Mouse (Mus musculus): ENCODE results near the gene Prkn.

Prkn gene

DNA sequence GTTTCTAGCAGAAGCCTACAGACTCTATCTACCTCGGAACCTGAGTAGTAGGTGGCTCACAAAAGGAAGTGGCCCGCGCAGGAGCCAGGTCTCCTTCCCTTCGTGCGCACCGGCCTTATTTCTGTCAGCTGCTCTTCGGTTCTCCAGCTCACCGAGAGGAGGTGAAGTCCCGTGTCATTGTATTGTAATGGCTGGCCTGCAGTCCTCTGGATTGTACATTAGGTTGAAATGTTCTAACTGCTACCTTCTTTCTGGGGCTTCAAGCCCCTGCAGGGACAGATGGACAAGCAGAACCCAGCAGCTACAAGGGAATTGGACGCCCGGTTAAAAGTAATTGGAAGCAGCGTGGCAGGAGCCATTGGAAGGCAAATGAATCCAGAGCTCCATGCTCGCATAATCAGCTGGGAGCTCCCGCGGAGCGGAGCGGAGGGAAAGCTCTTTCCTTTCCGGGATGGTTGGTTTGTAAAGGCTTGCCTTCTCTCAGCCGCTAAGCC is 1072.7 kb downstream of the Prkn start:
- in situ Hi-C loops (cut with MboI, MseI), result no loop called here

DNA sequence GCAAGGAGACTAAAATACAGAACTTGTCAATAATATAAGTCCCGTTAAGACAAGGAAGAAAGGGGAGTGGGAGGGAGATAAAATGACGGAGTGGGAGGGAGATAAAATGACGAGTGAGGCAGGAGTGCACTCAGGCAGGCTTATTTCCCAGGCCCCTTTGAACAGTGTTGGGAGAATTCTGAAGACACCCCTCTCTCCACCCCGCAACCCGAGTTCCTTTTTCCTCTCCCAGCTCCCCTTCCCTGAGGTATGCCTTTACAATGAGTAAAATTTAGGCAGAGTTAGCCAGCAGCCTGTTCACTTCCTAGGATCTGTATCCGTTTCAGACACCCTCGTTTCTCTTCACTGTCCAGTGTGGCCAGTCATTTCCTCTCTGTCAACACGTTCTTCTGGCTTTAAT is 1073.4 kb downstream of the Prkn start:
- in situ Hi-C loops (cut with MboI, MseI), result no loop called here

DNA sequence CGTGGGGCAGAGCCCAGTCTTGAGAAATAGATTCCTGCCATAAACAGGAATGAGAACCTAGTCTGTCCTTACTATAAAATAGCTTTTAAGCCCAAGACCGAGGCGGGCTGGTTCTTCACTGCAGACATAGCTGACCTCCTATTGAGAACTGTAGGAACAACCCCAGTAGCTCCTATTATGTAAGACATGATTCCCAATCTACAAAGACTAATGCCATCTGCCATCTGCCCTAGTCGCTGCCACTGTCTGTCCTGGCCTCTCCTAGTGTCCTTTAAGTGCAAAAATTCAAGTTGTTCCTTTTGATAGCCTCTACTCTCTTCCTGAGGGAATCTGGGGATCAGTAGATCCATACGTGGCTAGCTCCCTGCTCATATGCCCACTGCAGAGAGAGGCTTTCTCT is 1074.3 kb downstream of the Prkn start:
- in situ Hi-C loops (cut with MboI, MseI), result no loop called here

DNA sequence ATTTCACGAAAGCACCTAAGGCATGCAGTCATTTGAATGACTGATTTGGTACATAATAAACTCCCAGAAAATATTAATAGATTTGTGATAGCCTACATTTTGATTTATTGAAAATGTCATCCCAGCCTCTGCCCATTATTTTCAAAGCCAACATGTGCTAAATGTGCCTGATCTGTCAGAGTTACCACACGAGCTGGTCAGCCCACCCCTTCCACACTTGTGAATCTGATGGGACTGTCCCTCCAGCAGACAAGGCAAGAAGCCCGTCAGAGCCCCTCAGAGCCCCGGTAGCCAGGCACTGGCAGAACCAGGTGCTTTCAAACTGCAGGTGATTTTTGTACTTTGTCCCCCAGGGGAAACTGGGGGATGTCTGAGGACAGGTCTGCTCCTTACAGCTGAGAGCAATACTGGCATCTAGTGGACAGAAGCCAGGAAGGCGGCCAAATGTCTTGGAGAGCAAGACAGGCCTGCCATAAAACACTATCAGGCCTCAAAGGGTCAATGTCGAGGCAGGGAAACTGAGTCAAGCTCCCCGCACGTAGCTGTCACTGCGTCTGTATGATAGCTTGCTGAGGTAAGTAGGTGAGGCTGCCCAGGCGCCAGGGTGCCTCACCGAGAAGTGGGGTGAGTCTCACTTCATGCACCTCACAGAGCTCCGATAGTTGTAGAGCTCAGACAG is 1078.1 kb downstream of the Prkn start:
- in situ Hi-C loops (cut with MboI, MseI), result no loop called here

GRCm38 (mm10) chr17:11919581-11919980 is 1079.4 kb downstream of the Prkn start:
- in situ Hi-C loops (cut with MboI, MseI), result no loop called here

- in situ Hi-C loops (cut with MboI, MseI), result no loop called here
Measured at GRCm38 (mm10) chr17:11921026-11921425, 1080.8 kb downstream of the Prkn start.

- in situ Hi-C loops (cut with MboI, MseI), result no loop called here
Measured at GRCm38 (mm10) chr17:11923989-11924388, 1083.8 kb downstream of the Prkn start.

GRCm38 (mm10) chr17:11926865-11927386 is 1086.7 kb downstream of the Prkn start:
- in situ Hi-C loops (cut with MboI, MseI), result no loop called here

DNA sequence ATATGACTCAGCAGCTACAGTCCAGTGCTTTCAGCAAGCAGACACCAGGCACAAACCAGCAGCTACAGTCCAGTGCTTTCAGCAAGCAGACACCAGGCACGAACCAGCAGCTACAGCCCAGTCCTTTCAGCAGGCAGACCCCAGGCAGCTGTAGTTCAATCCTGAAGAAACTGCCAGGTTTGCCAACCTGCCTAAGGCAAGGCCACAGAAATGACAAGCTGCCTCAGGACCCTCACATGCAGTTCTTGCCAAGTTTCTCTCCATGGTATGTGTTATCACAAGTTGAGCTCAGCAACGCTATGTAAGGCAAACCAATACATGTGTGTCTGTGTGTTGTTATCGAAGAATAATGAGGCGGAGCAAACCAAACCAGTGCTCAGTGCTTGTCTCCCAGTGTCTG is 1091.5 kb downstream of the Prkn start:
- in situ Hi-C loops (cut with MboI, MseI), result no loop called here

GRCm38 (mm10) chr17:11933737-11934136 is 1093.6 kb downstream of the Prkn start:
- in situ Hi-C loops (cut with MboI, MseI), result no loop called here

- in situ Hi-C loops (cut with MboI, MseI), result no loop called here
Measured at GRCm38 (mm10) chr17:11947436-11947835, 1107.3 kb downstream of the Prkn start.

GRCm38 (mm10) chr17:11949551-11950197 is 1109.5 kb downstream of the Prkn start:
- in situ Hi-C loops (cut with MboI, MseI), result no loop called here

DNA sequence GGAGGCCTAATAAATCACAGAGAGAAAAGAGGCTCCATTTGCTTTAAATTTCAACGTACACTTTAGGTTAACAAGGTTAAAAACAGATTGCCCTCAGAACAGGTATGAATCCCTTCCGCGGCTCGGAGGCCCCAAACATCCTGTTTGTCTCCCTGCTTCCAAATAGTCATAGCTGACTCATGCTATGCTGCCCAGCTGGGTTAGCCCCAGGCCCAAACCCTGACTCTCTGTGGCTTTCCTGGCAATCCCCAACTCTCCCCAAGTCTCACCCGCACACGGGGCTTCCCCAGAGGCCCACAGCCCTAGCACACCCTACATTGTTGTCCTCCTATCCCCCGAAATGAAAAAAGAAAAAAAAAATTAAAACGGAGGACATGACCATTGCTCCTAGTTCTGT is 1110.0 kb downstream of the Prkn start:
- in situ Hi-C loops (cut with MboI, MseI), result no loop called here

- in situ Hi-C loops (cut with MboI, MseI), result no loop called here
Measured at GRCm38 (mm10) chr17:11955317-11955716, 1115.1 kb downstream of the Prkn start.

DNA sequence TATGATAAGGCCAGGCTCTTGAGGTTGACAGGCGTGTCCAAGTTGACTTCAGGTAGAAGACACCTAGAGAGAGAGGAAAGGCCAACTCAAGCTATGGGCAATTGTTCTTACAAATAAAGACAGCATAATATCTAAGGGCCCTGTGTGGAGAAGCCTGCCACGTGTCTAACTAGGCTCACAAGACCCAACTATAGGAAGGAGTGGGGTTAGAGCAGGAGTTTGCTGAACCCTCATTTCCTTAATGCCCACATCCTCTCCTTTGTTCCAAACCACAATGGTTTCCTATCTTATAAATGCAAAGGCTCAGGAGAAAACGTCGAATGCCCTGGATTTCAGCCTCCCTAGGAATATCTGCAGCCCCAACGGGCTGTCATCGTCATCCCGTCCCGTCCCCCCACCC is 1120.3 kb downstream of the Prkn start:
- in situ Hi-C loops (cut with MboI, MseI), result no loop called here

DNA sequence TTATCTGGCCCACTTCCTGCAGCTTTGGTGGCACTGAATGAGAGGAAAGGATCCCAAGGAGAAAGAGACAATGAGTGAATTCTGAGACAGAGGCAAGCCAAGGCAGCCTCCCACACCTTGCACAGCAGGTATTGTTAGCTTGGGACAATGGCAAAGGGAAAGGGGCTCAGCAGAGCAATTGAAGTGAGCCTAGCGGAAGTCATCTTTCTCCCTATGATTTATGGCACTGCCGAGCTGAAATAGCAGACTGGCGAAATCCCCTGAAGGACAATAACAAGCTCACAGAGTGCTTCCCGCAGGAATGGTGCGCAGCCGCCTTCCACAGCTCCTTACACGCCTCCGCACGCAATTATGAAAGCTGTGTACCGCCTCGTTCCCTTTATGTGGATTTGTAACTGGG is 1122.6 kb downstream of the Prkn start:
- in situ Hi-C loops (cut with MboI, MseI), result no loop called here

DNA sequence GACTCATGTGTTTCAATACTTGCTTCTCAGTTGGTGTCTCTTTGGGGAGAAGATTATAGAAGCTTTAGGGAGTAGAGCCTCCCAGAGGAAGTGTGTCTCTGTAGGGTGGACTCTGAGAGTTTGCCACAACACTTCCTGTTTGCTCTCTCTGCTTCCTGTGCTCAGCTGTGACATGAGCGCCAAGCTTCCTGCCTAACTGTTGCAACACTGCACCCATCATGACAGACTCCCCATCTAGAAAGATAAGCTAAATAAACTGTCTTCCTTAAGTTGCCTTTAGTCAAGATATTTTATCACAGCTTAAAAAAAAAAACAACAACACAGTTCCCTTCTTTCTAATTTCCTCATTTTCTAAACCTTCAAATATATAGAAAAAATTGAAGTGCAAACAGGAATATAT is 1130.0 kb downstream of the Prkn start:
- in situ Hi-C loops (cut with MboI, MseI), result no loop called here

- in situ Hi-C loops (cut with MboI, MseI), result no loop called here
Measured at GRCm38 (mm10) chr17:11972550-11972949, 1132.4 kb downstream of the Prkn start.

DNA sequence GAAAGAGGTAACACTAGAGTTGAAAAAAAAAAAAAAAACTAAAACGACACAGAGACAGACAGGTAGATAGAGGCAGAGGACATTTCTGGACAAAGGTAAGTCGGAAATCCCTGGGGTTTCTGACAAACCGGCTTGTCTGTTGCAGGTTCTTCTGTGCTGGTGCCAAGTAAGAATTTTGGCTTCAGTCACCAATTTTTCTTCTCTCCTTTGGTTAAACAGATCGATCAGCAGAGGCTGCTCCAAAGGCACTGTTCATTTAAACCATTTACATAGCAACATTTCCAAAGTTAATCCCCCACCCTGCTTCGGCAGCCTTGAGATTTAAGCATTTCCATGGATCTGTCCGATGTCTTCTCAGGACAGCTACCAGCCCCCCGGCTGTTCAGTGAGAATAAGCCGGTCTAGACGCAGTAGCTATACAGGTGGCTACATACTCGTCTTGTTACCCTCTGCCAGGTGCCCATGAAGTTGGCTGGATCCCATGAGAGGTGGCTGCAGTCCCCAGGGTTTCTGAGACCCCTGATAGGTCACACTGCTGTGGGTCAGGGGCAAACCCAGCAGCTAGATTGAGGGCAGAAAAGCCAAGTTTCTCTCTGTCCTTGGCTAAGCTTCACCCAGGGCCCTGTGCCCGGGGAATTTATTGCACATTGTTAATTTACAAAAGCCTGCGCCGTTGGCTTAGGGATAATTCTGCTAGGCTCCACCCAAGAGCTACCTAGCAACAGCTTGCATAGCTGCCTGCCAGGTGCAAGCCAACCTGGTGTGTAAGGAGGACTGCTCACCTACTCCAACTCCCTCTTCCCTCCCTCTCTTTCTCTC is 1133.0 kb downstream of the Prkn start:
- in situ Hi-C loops (cut with MboI, MseI), result no loop called here

DNA sequence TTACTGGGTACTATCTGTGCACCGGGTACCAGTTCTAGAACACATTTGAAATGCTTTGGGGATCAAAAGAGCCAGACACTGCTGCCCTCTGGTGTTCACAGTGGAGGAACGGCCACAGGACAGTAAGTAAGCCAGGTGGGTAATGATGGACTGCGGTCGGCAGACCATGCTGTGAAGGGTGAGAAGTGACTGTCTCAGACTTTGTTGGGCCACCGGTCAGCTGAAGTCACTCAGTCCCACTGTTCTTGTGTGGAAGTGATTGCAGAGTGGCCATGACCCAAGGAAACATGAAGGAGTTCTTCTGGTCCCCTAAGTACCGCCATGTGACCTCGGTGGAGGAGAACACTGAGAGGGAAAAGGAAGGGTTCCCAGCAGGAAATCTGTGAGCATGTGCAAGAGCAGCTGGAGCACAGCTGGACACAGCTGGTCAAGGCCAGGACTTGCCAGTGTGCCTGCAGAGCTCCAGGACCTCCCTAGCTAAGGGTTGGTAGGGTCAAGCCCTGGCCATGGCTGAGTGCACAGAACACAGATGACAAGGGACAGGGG is 1135.0 kb downstream of the Prkn start:
- in situ Hi-C loops (cut with MboI, MseI), result no loop called here

- in situ Hi-C loops (cut with MboI, MseI), result no loop called here
Measured at GRCm38 (mm10) chr17:11978260-11978821, 1138.2 kb downstream of the Prkn start.

GRCm38 (mm10) chr17:11981666-11982065 is 1141.5 kb downstream of the Prkn start:
- in situ Hi-C loops (cut with MboI, MseI), result no loop called here

All from regulatory T cell (primary cell).